Mouse (Mus musculus) mouse embryonic stem cell (cell line): ENCODE data around the gene Trim32.

Experiments
- in situ Hi-C, 2 experiments: fragments of 300-500 bp; cut with MboI; formaldehyde crosslinking; loops; 1 replicate in 1 of 2; 3 replicates in 1 of 2; pipeline ENCODE4 v1.14.3; 2019 to 2020; ENCODE audit warnings: low sequenced_read_pairs in 2 of 2, low pct_unique_long_range_greater_than_20kb in 1 of 2, mixed read lengths in 1 of 2; ENCODE audit not compliant: unreplicated experiment in 1 of 2

The Trim32 gene

GRCm38 (mm10) chr4:65604504-65605150, at the start of gene Trim32:
TSS of gene Trim32 (plus strand) at chr4:65604986.
- in situ Hi-C loops = no loop called here

DNA sequence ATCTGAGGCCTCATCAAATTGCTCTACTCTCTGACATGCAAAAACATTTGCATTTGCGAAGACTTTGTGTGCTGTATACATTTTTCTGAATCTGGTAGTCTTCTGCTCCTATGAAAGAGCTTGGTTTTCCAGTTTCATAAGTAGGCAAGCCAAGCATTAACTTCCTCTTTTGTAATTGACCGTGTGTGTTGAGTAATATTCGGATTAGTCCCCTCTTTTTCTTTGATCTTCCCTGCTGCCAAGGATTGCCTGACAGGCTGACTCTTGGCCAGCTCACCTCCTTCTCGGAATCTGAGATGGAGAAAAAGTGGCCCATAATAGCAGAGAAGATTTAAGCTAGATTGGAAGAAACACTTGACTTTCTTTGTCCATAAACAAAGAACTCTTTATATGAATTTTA, 39.3 kb upstream of the Trim32 start:
- in situ Hi-C loops = no loop called here

GRCm38 (mm10) chr4:65580254-65580653, 24.5 kb upstream of the Trim32 start:
- in situ Hi-C loops = loop anchor here (25.0 kb wide), 1 partner anchor 1043 kb away; no protein-coding TSS in a partner anchor

- in situ Hi-C loops = loop anchor here (25.0 kb wide), 1 partner anchor 1050 kb away; no protein-coding TSS in a partner anchor
These were observed 17.8 kb upstream of the Trim32 start for GRCm38 (mm10) chr4:65586947-65587346.

DNA sequence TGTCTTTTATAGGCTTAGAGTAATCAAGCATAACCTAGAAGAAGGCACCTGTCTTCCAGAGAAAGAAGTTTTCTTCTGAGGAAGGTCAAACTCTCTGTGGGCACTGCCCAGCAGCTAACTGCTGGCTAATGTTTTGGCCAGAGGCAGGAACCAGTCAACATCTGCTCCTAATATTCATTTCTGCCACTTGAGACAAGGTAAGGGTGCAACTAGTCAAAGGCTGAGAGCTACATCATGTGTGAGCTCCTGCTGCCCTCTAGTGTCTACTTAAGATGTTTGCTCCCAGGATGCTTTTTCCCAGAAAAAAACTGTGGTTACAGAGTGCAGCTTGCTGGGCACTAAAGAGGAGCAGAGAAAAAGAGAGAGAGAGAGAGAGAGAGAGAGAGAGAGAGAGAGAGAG, 15.0 kb upstream of the Trim32 start:
- in situ Hi-C loops = loop anchor here (25.0 kb wide), 1 partner anchor 1052 kb away; no protein-coding TSS in a partner anchor

- in situ Hi-C loops = loop anchor here (25.0 kb wide), 1 partner anchor 1057 kb away; no protein-coding TSS in a partner anchor
These were observed 10.0 kb upstream of the Trim32 start for GRCm38 (mm10) chr4:65594601-65595369.

GRCm38 (mm10) chr4:65605151-65605702, 441 bp downstream of the Trim32 start:
- in situ Hi-C loops = no loop called here

DNA sequence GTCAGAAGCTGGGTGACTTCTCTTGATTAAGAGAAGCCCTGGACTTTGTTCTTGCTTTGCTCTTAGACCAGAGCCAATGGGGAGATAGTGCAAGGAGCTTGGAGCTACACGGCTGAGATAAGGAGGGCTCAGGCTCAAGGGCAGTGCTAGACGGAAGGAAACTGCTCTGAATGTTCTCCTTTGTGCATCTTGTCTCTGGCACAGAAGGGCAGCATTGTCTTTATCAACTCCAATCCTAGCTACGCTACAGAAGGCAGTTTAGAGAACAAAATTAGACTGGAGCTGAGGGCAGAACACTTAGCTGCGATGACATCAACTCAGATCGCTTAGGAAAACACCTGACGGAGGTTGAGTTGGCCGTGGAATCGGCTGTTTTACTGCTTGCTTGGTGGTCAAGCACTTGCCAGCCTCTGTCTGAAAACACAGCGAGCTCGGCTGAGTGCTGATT, 2.4 kb downstream of the Trim32 start:
- in situ Hi-C loops = no loop called here

DNA sequence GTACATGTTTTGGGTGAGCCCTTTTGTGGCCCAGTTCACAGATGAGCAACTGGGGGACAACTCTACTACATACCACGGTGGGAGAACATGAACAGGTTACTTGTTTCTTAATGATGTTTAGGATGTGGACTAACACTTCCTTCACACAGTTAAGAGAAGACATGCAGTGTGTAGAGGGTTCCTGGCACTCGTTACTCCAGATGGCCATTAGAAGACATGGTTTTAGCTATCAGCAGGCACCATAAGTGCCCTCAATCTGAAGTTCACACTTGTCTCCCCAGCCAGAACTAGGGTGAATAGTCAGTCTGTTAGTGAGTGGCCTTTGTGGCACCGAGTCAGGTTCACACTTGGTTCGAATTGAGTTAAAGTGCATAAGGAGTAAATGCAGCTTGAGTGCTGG, 3.3 kb downstream of the Trim32 start:
- in situ Hi-C loops = no loop called here

- in situ Hi-C loops = no loop called here
These were observed 5.5 kb downstream of the Trim32 start for GRCm38 (mm10) chr4:65610329-65610728.

DNA sequence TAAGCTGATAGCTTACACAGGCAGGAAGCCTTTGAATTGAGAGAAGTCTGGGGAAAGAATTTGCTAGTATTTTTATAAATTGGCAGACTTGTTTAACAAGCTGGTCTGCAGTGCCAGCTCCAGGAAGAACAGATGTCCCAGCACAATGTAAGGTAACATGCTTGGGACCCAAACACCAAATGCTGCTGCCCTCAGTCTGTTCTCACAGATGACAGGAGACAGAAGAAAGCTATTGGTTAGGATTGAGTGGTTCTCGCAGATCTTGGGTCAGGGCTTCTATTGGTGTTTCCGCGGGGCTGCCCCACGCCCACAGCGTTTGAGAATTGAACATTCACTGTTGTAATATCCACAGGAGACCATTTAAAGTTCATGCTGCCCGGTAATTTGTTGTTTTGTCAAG, 6.1 kb downstream of the Trim32 start:
- in situ Hi-C loops = no loop called here

DNA sequence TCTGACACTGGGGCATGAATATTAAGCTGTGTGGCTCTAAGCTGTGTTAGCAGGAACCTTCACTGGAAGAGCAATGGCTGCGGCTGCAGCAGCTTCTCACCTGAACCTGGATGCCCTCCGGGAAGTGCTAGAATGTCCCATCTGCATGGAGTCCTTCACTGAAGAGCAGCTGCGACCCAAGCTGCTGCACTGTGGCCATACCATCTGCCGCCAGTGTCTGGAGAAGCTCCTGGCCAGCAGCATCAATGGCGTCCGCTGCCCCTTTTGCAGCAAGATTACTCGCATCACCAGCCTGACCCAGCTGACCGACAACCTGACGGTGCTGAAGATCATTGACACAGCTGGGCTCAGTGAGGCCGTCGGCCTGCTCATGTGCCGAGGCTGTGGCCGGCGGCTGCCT, 8.3 kb downstream of the Trim32 start:
- in situ Hi-C loops = no loop called here

DNA sequence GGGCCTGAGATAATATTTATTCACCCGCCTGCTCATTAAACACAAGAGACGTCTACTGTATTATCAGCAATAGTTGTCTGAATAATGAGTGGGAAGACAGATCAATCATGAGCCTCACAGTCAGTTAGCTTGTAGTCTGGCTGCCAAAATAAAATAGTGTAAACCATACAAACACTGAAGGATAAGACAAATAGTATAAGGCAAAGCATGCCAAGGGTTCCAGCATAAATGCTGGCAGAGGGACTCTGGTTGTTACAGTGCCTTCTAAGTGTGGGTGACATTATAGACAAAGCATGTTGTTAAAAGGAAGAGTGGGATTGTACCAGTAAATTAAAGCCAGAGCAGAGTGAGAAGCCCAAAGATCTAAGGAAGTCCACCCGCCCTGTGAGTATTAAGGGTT, 15.3 kb downstream of the Trim32 start:
- in situ Hi-C loops = no loop called here

DNA sequence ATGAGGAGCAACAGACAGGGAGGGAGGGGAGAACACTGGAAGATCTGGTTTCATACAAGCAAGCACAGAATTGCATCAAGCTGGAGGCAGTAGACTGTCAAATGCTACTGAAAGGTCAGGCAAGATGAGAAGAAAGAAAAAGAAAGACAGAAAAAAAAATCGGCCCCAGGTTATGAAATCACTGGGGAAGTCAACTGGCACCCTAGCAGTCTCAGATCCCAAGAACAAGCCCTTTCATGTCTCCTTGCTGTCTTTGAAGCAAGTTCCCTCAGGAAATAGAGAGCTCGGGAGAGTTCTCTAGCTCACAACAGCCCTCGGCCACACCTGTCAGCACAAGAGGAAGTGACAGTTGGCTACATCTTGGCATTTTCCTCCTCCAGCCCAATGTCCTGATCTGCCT, 33.4 kb downstream of the Trim32 start:
- in situ Hi-C loops = no loop called here

DNA sequence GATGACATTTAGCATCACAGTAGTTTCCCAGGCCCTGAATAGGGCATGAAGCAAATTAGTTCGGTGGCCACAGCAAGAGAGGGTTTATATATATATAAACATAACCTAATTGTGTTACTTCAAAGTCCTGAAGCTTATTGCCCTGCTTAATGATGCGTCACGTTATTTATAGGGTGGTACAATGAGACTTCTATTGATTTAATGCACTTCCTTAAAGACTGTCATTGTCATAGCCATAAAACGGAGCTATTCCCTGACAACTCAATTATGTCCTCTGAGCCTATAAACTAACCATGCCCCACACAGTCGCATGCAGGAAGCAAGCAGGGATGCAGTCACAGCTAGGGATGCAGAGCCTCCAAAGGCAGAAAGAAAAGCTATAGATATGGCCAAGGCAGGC, 37.8 kb downstream of the Trim32 start:
- in situ Hi-C loops = no loop called here

DNA sequence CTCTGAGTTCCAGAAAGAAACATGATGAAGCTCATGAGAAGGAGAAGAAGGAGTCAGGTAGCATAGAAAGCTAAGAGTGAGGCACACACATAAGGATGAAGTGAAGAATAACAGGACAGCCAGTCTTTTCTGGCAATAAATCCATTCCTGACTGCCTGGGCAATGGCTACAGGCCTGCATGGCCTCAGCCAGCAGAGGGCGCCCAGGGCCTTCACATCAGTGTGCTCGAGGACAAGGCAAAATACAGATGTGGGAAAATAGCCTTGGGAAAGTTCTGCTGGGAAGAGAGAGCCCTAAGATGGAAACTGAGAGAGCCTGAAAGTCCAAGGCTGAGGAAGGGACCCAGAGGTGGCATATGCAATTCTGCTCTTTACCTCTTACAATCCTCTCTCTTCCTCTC, 49.9 kb downstream of the Trim32 start:
- in situ Hi-C loops = no loop called here

DNA sequence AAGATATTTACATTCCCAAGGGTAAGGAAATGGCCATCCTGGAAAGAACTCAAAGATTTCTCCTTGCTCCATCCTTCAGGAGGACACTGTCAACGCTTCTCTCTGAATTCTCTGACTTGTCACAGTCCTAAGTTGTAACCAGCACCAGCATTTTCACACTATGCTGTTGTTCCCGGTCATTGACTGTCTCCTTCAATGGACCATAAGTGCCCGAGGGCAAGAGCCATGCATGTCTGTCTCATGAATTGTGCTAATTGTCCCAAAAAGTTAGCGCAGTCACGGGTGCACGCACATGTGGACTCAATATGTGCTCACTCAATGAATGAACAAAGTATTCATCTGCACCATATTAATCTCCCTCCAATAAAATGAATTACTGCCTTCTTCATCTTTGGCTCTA, 58.4 kb downstream of the Trim32 start:
- in situ Hi-C loops = no loop called here
